Mouse (Mus musculus) kidney, adult 2 months (tissue): ENCODE measurements at regions not wholly inside any gene's neighbourhood (a gene's known extent, or its start where the extent isn't known, plus 50 kb on each side); places are given as distances from the start of the nearest gene placed in this dataset.

ENCODE experiments used
- DNase-seq: peaks from one replicate; pipeline ENCODE4 v3.0.0; 2021
- H3K27ac ChIP-seq: fragments of 200-500 bp; 2 replicates; pipeline ENCODE4 v1.5.1; 2012; ENCODE audit warnings: low read depth, low read length, control low read depth, inconsistent platforms; ENCODE audit not compliant: insufficient read depth
- H3K27me3 ChIP-seq: fragments of 200-500 bp; replicated peaks from 2 replicates; pipeline ENCODE4 v1.6.1; 2012; ENCODE audit warnings: mild to moderate bottlenecking, moderate library complexity, low read length, inconsistent platforms; ENCODE audit not compliant: control insufficient read depth, insufficient read depth
- H3K36me3 ChIP-seq: fragments of 200-500 bp; 2 replicates; pipeline ENCODE4 v1.6.1; 2012; ENCODE audit warnings: mild to moderate bottlenecking, moderate library complexity, low read length, inconsistent platforms; ENCODE audit not compliant: control insufficient read depth, insufficient read depth
- H3K4me1 ChIP-seq: fragments of 200-500 bp; 2 replicates; pipeline ENCODE4 v1.6.1; 2011; ENCODE audit warnings: low read length; ENCODE audit not compliant: control insufficient read depth, insufficient read depth
- H3K4me3 ChIP-seq: fragments of 200-500 bp; 2 replicates; pipeline ENCODE4 v1.5.1; 2011; ENCODE audit warnings: mild to moderate bottlenecking, low read depth, low read length, control low read depth; ENCODE audit not compliant: insufficient read depth
- CTCF ChIP-seq: fragments of 200-500 bp; conservative IDR thresholded peaks from 2 replicates; pipeline ENCODE4 v1.5.1; 2011; ENCODE audit warnings: low read depth, mild to moderate bottlenecking, control low read depth, low read length, moderate library complexity, mixed read lengths; ENCODE audit not compliant: insufficient read depth, insufficient read length
- POLR2A ChIP-seq: fragments of 200-500 bp; IDR thresholded peaks from one replicate; pipeline ENCODE4 v1.6.1; 2011; ENCODE audit warnings: low read depth, low read length, control low read depth
- WGBS: fragments of 180-500 bp; shearing (Covaris S2); methylation state at CpG from one replicate; pipeline ENCODE4 v1.1.7; 2018; 5-methylcytosine and 5-hydroxymethylcytosine counted together

DNA sequence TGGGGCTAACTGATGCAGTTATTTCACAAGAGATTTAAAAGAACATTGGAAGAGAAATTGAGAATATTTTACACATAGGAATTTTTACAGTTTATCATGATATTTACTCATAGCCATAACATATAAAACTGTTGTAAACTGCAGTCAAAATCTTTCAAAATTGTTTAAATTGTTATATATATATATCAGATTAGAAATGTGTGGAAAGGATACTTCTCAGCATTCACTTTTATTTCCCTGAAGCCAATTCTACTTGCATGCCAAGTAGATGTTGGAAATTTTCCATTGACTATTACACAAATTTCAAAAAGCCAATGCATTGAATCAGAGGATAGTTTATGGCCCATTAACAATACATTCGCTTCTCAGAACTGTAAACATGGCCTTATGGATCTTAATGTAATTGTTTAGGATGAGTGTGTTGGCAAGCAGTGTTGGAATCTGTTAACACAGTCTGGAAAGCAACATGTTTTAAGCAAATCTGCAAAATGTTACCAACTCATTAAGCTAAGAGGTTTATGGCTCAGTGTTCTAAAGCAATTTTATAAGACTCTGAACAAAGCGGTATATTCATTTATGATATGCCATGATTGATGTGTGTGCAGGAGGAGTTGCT is 330.7 kb downstream of the Cox7c start:
- no peaks in the 10 kb centered on the region for H3K36me3 ChIP-seq
- no peaks in the 10 kb centered on the region for H3K4me1 ChIP-seq
- 81% methylated on average over 2 of the region's 2 CpGs for WGBS
- no peak for TF ChIP-seq POLR2A
- no peak overlapping the region for H3K27ac ChIP-seq
- H3K4me3 ChIP-seq, result no peak overlapping the region
- no peak for DNase-seq
- no peaks in the 10 kb centered on the region for H3K27me3 ChIP-seq

DNA sequence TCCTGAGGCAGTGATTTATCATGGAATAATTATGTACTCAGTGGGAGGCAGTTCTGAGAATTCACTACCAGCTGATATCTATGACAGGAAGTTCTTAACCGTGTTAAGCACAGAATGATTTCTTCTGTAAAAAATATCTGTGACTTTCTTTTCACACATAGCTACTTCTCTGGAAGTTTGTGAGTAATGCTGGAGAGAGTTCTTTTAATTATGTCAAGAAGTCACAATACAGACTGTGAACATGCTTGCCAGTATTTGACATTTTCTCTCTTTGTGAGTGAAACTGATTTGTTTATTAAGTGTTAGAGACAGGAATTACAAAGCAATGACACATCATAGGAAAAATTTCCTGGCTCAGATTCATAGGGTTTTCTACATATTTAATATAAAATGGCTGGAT is 354.3 kb downstream of the Cox7c start:
- no peaks in the 10 kb centered on the region for H3K36me3 ChIP-seq
- DNase-seq, result no peak
- no peak overlapping the region for H3K4me3 ChIP-seq
- H3K4me1 ChIP-seq, result no peaks in the 10 kb centered on the region
- no peak overlapping the region for H3K27ac ChIP-seq
- WGBS, result 18% methylated on average over 1 of the region's 1 CpGs
- TF ChIP-seq CTCF (no peak), POLR2A (no peak)
- no peaks in the 10 kb centered on the region for H3K27me3 ChIP-seq
